Mouse (Mus musculus) T-helper 17 cell (primary cell): Measurements from ENCODE around the gene Csnk1d.

Source experiments
- in situ Hi-C, 2 experiments: fragments of 300-600 bp; cut with MboI, MseI; formaldehyde crosslinking; loops; 1 replicate in 1 of 2; 2 replicates in 1 of 2; pipeline ENCODE4 v1.15.1; 2025; ENCODE audit warnings: high pct_unique_total_duplicates in 2 of 2

Csnk1d gene

DNA sequence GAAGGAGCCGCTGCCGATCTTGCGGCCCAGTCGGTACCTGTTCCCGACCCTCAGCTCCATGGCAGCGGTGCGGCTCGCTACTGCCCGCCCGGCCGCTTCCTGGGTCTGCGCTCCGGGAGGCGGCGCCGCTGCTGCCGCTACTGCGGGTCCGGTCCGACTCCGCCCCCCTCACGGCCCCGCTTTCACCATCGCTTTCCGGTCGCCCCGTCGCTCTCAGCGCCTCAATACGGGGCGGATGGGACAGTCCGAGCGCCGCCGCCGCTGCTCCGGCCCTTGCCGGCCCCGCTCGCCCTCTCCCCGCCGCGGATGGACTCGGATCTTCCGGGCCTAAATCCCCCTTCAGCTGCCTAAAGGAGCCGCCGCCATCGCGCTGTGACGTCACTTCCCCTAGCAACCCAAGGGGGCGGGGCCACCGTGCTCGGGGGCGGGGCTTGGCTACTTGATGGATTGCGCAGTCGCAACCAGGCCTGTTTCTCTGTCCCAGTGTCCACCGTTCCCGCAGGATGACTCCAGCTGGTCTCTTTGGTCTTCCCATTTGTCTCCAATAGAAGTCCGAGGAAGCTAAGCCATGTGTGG is at the start of gene Csnk1d:
Csnk1d (minus strand) TSS at position 380 of the 576 bp plus-strand sequence.
- in situ Hi-C loops, result no loop called here

DNA sequence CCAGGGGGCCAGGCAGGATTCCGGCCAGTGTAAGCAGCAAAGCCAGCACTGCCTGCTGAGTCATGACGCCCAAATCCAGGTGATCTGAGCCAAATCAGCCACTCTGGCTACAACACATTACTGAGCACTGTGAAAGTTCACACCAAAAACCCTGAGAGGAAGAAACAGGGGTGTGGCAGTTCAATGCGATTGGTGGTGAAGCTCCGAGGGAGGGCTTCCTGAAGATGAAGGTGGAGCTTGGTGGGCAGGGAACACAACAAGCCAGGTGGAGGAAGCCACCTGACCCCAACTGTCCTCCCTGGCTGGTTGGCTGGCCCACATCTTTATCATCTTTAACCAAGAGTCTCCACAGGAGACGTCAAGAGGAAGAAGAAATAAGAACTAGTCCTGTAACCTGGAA is 48.2 kb upstream of the Csnk1d start, which contains the start of gene Cd7:
Cd7 (minus strand) TSS at position 117 of the 400 bp plus-strand sequence.
- in situ Hi-C loops, result no loop called here

DNA sequence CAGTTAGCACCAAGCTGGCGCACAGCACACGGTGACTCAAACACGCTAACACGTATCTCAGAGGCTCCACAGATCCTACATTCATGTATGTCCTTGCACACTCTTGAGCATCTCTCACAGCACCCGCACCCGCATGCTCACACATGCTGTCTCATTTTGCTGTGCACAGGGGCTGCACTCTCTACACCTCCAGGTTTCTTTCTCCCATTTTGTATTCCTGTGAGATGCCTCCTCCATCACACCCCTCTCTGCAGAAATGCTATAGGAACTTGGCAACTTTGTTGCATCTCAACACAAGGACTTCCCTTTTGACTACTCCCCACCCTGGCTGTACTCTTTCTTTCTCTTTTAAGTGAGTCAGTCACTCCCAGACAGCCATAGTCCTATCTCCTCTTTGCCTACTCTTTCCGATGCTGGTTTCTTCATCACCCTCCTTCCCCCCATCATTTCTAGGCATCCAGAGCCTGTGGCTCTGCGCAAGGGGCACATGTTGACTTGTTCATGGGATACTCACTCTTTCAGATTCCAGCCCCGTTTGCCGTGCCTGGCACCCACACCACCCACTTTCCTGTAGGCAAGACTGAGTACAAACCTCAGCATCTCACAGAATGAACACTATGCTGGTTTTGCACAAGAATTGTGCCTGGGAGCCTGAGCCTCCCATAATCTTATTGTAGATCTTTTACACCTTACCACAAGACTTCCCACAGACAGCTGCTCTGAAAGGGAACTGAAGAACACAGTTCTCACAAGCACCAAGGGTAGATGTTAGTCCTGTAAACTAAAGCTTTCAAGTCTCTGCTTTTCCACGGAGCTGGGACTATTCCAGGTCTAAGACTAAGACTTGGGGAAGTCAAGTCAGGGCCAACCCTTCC is 47.5 kb upstream of the Csnk1d start:
- in situ Hi-C loops, result no loop called here

DNA sequence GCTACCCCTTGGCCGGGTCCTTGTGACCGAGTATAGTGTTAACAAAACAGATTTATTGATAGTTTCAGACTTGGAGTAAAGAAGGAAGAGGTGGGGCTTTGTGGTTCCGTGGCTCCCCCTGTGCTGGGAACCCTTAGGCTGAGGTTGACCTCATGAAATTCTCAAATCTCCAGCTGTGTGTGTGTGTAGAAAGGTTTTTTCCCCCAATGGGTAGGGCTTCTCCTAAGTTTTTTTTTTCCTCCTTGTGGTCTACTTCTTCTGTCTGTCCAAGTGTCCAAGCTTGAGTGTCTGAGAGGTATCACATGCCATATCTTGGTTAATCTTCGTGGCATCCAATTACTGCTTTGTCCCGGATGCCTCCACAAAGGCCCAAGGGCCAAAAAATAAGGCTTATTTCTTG is 42.0 kb upstream of the Csnk1d start:
- in situ Hi-C loops, result no loop called here

DNA sequence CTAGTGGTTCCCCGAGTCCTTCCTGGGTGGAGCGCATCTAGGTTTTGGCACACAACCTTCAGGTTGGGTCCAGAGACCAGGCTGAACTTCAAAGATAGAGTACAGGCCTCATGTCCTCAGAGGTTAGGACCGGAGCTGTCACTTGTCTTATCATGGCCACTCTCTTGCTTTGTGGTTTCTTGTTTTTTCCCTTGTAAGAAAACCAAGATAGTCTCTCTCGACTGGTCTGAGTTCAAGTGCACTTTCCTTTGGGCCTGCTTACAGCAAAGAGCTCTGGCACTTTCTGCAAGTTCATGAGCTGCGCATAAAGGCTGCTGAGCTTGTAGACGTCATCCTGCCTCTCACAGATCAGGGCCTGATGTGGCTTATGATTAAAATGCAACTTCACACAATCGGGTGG is 36.1 kb upstream of the Csnk1d start:
- in situ Hi-C loops, result no loop called here

DNA sequence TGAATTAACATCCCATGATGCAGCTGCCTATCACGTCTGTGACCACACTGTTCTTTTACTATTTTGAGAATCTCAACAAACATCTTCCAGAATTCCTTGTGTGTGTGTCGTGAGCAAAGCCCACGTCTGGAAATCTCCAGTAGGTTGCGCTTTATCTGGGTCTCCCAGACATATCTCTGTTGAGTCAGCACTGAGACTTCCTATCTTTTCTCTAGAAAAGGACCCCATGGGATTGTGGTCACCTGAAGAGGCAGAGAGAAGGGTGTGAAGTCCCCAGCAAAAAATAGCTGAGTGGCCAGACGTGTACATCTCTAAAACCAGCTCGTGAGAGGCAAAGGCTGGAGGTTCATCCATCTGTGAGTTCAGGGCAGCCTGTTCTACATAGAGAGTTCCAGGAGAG is 33.0 kb upstream of the Csnk1d start:
- in situ Hi-C loops, result no loop called here

DNA sequence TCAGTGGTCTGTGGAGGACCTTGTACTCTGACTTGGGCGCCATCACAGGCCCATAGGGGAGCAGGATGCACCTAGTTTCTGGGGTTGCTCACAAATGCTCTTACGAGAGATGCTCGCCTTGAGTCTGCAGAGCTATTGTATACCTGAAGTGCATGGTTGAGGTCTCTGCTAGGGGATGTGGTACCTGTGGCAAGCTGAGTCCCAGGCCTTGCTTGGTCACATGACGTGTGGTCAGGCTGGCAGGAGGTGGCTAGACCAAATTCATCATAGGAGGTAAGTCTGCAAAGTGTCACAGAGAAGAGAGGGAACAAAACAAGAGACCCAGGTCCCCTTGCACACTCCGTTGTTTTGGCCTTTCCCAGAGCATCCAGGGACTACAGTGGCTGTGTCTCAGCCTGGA is 28.4 kb upstream of the Csnk1d start:
- in situ Hi-C loops, result loop anchor here in 1 of 2 experiments (5.0 kb wide), 1 partner anchor 98 kb away; the partner anchor contains the start of gene Tex19.2

DNA sequence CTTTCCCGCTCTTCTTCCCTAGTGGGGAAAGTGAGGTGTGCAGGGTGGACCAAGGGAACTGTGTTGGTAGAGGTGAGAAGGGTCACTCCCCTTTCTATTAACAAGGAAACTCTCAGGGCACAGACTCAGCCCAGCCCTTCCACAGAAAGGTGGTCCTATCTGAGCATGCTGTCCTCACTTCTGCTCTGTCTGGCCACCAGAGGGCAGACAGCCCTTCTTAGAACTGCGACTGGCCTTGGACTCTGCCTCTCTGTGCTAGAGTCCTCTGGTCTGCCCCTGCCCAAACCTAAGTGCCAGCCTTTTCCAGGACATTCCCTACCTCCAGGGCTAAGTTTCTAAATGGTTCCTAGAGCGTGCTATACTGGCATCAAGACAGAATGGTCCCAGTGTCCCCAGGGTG is 26.6 kb upstream of the Csnk1d start:
- in situ Hi-C loops, result loop anchor here in 1 of 2 experiments (5.0 kb wide), 1 partner anchor 100 kb away; the partner anchor contains the start of gene Tex19.2

DNA sequence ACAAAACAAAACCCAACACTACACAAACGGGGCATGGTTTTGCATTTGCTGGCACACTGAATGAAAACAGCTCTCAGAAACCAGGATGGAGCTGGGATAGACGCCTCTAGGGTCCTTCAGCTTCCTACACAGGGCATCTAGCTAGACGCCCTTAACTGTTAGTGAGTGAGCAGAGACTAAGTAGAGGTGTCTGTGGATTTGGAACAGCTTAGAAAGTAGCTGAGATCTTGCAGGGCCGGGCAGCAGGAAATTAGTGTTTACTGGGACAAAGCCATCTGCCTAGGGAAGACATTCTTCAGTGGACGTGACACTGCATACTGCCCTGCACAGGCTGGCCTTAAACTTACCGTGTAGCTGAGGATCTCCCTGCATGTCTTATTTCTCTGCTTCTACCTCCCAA is 24.3 kb upstream of the Csnk1d start:
- in situ Hi-C loops, result loop anchor here in 1 of 2 experiments (5.0 kb wide), 1 partner anchor 102 kb away; the partner anchor contains the start of gene Tex19.2

DNA sequence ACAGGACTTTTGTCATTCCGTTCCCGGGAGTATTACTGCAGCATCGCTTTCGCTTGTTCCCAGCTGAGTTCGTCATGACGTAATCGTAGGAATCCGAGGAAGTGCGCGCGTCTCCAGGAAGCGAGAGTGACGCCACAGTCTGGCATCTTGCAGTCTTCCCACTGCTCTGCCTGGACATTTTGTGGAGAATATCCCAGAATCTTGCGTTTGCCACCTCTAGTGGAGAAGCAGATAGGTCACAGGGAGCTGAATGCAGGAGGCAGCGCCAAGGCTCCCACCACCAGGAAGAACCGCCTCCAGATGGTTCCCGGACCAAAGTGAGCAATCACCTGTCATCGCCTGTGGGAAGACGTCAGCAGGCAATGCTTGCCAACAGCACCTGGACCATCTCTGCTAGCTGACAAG is 23.8 kb upstream of the Csnk1d start:
- in situ Hi-C loops, result loop anchor here in 1 of 2 experiments (5.0 kb wide), 1 partner anchor 102 kb away; the partner anchor contains the start of gene Tex19.2

DNA sequence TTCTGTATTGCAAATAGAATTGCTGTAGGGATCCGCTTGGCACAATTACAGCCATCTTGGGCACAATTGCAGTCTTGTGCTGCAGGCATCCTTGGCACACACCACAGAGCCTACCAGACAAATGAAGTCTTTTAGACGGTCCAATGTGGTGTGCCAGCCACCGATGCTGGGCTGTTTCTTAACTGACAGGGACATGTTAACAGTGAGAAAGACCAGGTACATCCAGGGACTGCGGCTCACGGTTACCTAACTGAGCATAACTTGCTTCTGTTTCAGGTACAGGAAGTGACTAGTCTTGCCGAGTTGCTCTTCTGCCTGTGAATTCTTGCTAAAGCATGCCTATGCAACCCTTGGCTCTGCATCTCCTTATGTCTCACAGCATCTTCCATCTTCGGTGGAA is 22.5 kb upstream of the Csnk1d start:
- in situ Hi-C loops, result no loop called here

DNA sequence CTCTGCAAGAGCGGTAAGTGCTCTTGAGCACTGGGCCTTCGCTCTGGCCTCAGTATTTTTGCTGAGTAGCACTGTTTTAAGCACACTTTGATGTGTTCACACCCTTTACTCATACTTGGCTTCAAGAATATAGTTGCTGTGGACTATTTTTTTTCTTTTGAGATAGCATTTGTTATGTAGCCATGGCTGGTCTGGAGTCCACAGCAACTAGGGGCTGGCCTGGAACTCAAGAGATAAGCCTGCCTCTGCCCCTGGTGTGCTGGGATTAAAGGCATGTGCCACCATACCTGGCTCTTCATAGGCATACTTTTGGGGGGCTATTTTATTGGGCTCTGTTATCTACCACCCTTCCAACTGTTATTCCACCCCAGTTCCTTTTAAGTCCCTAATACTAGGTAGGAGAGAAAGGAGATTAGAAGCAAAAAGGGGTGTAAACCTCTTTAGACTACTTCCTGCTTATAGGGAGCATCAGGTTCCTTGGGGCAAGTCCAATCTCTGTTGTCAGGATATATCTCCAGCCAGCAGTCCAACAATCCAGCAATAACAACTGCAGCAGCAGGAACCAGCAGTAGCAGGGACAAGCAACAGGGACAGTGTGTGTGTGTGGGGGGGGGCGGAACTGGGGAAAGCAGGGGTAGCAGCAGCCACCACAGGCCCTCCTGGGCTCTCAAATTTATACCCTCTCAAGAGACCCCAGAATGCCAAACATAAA is 19.1 kb upstream of the Csnk1d start:
- in situ Hi-C loops, result no loop called here

DNA sequence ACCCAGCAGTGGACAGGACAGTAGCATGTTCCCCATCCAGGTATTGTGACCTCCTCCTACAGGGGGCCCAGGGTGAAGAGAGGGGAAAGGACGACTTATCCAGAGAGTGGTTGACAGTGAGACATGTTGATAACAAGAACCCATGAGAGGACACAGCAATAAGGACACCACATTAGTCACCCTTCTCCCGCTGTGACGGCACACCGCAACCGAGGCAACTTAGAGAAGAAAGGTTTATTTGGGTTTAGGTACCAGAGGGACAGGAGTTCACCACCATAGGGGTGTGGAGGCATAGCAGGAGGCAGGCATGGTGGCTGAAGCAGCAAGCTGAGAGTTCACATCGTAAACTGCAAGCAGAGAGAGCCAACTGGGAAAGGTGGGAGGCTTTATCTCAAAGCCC is 15.1 kb upstream of the Csnk1d start:
- in situ Hi-C loops, result no loop called here

DNA sequence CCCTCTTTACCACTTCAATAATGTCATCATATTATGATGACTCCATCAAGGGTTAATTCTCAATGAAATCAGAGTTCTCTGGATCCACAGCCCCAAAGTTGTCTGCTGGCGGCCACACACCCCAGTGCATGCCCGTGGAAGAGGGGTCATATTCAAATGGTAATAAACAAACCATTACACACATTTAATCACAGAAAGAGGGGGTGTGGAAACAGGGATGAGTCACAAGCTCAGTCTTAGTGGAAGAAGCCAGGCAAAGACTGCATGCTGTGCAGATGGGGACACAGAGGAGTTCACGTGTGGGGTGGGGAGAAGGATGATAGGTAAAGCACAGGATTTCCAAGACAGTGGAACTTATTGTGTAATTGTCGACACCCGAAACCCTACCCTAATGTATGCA is 13.2 kb upstream of the Csnk1d start:
- in situ Hi-C loops, result no loop called here

DNA sequence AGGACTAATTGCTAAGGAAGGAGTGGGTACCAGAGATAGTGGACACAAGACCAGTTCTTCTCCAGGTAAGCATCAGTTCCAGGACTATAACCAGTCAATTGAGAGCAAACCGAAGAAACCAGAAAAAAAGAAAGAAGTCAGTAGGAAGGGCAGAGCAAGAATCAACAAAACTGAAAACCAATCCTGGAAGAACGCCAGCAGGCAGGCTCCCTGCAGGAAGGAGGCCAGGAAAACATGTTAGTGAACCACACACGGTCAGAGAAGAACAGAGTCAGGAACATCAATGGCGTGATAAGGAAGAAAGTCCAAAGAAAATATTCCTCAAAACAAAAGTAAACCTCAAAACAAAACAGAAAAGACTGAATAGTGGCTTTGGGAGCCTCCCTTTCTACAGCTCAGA is 10.8 kb upstream of the Csnk1d start:
- in situ Hi-C loops, result no loop called here

DNA sequence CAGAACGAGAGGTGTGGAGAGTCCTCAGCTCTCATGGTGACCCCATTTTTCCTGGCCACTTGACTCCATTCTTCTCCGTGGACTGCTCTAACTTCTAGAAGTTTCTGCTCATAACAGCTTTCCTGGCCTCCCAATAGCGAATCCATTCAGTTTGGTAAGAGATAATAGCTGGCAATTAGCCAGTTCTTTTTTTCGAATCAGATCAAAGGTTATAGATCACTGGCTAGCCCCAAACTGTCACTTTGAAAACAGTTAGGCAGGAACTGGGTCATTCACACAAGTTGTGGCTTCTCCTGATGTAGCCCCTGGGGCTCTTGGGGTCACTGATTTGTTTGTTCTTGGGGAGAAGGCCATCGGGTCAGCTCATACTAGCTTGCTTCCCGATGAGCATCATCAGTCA is 3.6 kb upstream of the Csnk1d start:
- in situ Hi-C loops, result no loop called here

DNA sequence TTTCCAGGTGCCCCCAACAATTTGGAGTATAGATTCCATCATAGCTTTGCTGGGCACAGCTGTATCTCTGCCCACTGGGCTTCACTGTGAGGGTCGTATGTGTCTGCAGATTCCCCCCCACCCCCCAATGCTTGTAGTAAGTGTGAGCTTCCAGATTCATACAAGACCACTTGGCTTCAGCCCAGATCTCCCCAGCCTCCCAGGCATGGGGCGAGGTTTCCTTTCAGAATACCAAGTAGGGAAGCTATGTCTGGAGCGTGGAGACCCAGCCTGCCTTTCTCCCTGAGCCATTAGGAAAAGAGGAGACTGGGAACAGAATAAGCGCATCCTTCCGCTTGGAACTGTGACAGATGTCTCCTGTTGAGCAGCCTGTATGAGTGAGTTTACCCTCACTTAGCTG is 2.5 kb upstream of the Csnk1d start:
- in situ Hi-C loops, result no loop called here

DNA sequence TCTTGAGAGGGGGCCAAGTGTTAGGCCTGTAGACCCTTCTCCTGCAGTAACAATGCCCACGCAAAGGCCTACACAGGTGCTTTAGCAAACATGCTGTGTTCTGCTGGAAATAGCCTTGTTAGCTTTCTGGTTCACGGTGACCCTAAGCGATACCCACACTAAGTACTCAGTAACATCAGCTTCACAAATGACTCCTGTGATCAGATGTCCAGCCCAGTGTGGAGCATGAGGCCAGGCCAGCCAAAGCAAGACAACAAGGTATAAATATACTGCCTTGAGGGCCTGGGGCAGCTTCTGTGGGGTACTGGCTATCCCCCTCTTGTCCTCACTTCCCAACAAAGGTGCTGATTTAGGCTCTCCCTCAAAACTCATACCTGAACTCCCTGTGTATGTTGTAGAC is 1.9 kb upstream of the Csnk1d start:
- in situ Hi-C loops, result no loop called here

DNA sequence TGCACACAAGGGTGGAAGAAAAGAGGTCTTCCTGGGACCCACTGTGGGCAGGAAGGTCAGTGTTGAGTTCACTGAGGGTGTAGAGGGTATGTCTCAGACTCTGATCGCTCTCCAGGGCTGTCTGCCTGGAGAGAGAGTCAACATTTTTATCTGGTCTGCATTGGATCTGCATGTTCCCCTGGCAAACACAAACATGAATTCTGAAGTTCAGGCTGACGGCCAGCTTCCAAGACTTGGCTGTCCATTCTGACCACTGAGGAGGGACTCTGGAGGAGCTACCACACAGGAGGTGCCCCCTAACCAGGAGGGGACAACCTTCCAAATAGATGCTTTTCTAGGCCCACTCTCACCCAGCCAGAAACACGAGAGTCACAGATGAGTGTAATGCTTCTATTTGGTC is 661 bp upstream of the Csnk1d start:
- in situ Hi-C loops, result no loop called here

DNA sequence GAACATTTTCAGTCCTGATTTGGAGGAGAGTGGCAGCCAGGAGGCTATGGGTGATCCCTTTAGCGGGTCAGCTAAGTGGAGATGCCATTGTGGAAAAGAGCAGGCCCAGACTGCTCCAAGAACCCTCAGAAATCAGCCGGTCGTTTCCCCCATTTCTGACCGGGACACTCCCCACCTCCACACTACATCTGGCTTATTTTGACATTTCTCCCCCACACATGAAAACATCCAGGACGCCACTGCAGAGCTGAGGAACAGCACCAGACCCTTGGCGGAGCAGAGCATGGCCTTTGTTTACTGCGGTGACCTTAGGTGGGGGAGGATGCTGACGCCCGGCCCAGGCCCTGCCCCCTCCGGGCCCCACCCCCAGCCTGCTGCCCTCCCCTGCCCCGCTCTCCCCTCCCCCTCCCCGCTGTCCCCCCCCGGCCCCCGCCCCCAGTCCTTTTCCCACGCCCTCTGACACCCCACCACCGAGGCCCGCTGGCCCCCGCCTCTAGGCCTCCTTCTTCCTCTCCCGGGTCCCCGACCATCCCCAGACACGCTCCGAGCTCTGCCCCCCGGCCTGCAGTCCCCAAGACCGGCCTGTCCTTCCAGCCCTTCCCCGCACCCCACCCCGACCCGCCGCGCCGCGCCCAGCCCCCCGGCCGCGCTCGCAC is 876 bp downstream of the Csnk1d start:
- in situ Hi-C loops, result no loop called here

DNA sequence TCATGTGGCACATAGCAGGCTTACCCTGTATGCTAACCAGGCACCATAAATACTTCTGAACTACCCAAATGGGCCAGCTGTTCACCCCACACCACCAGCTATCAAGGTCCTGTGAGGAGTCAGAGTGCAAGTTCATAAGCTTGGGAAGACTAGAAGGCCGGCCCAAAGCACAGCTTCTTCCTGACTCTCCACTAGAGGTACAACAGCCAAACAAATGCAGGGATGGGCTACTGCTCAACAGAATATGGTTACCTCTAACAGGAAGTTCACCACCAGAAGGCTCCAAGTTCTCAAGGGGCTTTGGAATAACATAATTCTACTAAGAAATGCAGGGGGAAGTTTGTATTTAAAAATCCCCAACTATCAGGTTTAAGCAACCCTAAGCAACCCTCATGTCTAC is 1.6 kb downstream of the Csnk1d start:
- in situ Hi-C loops, result no loop called here

DNA sequence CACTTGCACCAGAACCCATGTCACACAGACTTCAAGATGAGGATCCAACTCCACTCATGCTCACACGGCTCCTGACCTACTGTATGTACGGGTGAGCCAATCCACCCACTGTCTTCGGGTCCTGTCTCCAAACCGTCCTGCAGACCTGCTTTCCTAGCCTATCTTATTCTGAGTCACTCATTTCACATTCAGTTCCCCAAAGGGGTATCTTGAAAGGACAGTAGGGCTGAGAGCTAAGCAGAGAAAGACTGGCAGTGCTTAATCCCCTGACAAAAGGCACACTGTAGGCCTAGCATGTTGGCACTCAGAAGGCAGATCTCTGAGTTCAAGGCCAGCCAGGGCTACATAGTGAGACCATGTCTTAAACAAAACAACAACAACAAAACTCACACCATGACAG is 2.7 kb downstream of the Csnk1d start:
- in situ Hi-C loops, result no loop called here
